Mouse (Mus musculus) ovary, adult 10 weeks (tissue): ENCODE measurements around the gene Olfr992. TPM values are rescaled to one million over a fixed set of nuclear protein-coding genes. Genes with fewer than 3 reads are reported as not detected.

Experiments
- polyA plus RNA-seq: library from polyadenylated mRNA; stranded (reverse); fragments of 350-450 nt; fragmentation: Illumina TruSeq; extraction: RNeasy Lipid Tissue Mini Kit (QIAGEN cat#74804); gene quantifications from one replicate; pipeline ENCODE4 v1.2.3, GENCODE M21; 2014

The Olfr992 gene
- polyA plus RNA-seq = not detected

GRCm38 (mm10) chr2:85409369-85409768, at the start of gene Olfr992:
Gene Olfr992, minus strand, starts transcription at chr2:85409469.

DNA sequence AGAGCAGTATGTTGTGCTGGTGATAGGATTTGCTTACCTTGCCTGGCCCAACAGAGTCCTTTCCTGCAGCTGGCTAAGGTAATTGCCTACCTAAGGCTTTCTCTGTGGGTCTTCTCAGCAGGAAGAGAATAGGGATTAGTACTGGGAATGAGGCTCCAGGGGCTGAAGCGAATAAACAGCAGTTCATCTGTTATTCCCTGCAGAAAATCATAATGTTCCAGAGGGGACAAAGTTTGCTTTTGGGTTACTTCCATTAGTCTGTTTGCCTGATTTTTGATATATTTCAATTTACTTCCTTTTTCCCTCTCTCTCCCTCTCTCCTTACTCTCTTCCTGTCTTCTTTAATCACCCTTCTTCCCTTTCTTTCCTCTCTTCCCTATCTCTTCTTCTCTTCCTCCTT, 34.3 kb upstream of the Olfr992 start, which contains the start of gene Olfr995:
TSS of gene Olfr995 (minus strand) at position 101 of the 400 bp plus-strand sequence.

GRCm38 (mm10) chr2:85436351-85436750, 27.1 kb upstream of the Olfr992 start, which contains the start of gene Olfr994:
Gene Olfr994, minus strand, starts transcription at chr2:85436451.

GRCm38 (mm10) chr2:85414777-85415176, 5.5 kb upstream of the Olfr992 start, which contains the start of gene Olfr993:
Gene Olfr993, minus strand, starts transcription at chr2:85414877.

GRCm38 (mm10) chr2:85363127-85363526, 46.1 kb downstream of the Olfr992 start, which contains the start of gene Olfr988:
Gene Olfr988, minus strand, starts transcription at chr2:85363227.

Other genes with a start within 250 kb of the Olfr992 start
- gene Lrrc55, start 212.3 kb downstream of the Olfr992 start, polyA plus RNA-seq = 11.3 TPM
- gene Olfr987, start 70.2 kb downstream of the Olfr992 start, polyA plus RNA-seq = not detected
- gene Olfr988, start 46.2 kb downstream of the Olfr992 start, polyA plus RNA-seq = not detected
- gene Olfr993, start 5.4 kb upstream of the Olfr992 start, polyA plus RNA-seq = not detected
- gene Olfr994, start 27.0 kb upstream of the Olfr992 start, polyA plus RNA-seq = not detected
- gene Olfr995, start 34.2 kb upstream of the Olfr992 start, polyA plus RNA-seq = not detected
- gene 4833423E24Rik, start 109.6 kb upstream of the Olfr992 start, polyA plus RNA-seq = 60.5 TPM
- not detected for gene Olfr996, start 169.7 kb upstream of the Olfr992 start, polyA plus RNA-seq
- gene Olfr998, start 179.5 kb upstream of the Olfr992 start, polyA plus RNA-seq = not detected
- not detected for gene Olfr1000, start 202.4 kb upstream of the Olfr992 start, polyA plus RNA-seq
- not detected for gene Olfr1002, start 241.2 kb upstream of the Olfr992 start, polyA plus RNA-seq